Mouse (Mus musculus) stomach, embryonic 16.5 days (tissue): ENCODE measurements around the gene Rgs1. TPM values are rescaled to one million over a fixed set of nuclear protein-coding genes. Genes with fewer than 3 reads are reported as not detected.

Source experiments
- ATAC-seq: fragments of 200-750 bp; cut with Nextera tagmentation; 2 replicates; pipeline ENCODE4 v1.8.0; 2017; ENCODE audit warnings: moderate number of reproducible peaks, moderate TSS enrichment; ENCODE audit not compliant: insufficient read depth, low FRiP score
- H3K27ac ChIP-seq: fragments of 300-500 bp; sonication (generic); 2 replicates; pipeline ENCODE4 v1.5.1; 2014; ENCODE audit warnings: low read length
- H3K27me3 ChIP-seq: fragments of 300-500 bp; sonication (generic); 2 replicates; pipeline ENCODE4 v1.6.1; 2014; ENCODE audit warnings: low read length, control low read depth, mixed read lengths; ENCODE audit not compliant: control insufficient read depth, insufficient read depth
- H3K36me3 ChIP-seq: fragments of 300-500 bp; sonication (generic); 2 replicates; pipeline ENCODE4 v1.6.1; 2014; ENCODE audit warnings: low read length; ENCODE audit not compliant: control insufficient read depth, insufficient read depth
- H3K4me1 ChIP-seq: fragments of 300-500 bp; sonication (generic); 2 replicates; pipeline ENCODE4 v1.6.1; 2014; ENCODE audit warnings: low read length, control low read depth, mixed read lengths; ENCODE audit not compliant: control insufficient read depth, insufficient read depth
- H3K4me2 ChIP-seq: fragments of 300-500 bp; sonication (generic); 2 replicates; pipeline ENCODE4 v1.6.1; 2014; ENCODE audit warnings: low read depth, low read length, mixed read lengths
- H3K4me3 ChIP-seq: fragments of 300-500 bp; sonication (generic); replicated peaks from 2 replicates; pipeline ENCODE4 v1.5.1; 2014; ENCODE audit warnings: mild to moderate bottlenecking, low read length
- H3K9ac ChIP-seq: fragments of 300-500 bp; sonication (generic); 2 replicates; pipeline ENCODE4 v1.6.1; 2014; ENCODE audit warnings: low read length
- H3K9me3 ChIP-seq: fragments of 300-500 bp; sonication (generic); replicated peaks from 2 replicates; pipeline ENCODE4 v1.6.1; 2016; ENCODE audit warnings: low read length, control low read depth; ENCODE audit not compliant: control insufficient read depth
- WGBS: fragments of 180-500 bp; shearing (Covaris S2); extraction: QIAGEN DNeasy Blood & Tissue Kit; methylation state at CpG from one replicate; pipeline ENCODE4 v1.1.7; 2014; 5-methylcytosine and 5-hydroxymethylcytosine counted together
- polyA plus RNA-seq: library from polyadenylated mRNA; unstranded; fragments of >200 nt; fragmentation: Nextera tagmentation; extraction: Ambion mirVana; gene quantifications from 2 replicates; pipeline ENCODE4 v1.2.1, GENCODE M21; 2015

Gene Rgs1
- polyA plus RNA-seq, 1 experiment from 2014 or later: 0.13 TPM

DNA sequence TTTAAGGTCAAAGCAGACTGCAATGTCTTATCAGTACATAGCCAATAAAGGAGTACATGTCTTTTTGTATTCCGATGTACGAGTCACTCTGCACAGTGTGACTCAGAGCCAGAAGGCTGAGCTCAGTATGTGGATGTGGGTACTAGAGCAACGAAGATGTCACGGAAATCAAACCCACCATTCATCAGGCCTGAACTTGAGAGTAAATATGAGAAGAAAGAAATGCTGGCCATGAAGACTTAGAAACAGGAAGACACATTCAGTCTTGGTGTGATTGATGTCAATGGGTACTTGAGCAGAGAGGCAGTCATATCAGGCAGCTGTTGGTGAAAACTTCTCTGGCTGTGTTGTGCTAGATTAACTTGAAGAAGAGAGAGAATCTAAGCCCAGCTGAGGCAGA is 46.1 kb downstream of the Rgs1 start:
- no peaks in the 10 kb centered on the region for H3K9me3 ChIP-seq
- no peaks in the 10 kb centered on the region for H3K36me3 ChIP-seq
- H3K27me3 ChIP-seq: no peaks in the 10 kb centered on the region
- H3K4me1 ChIP-seq: no peaks in the 10 kb centered on the region
- H3K4me3 ChIP-seq: no peak overlapping the region
- H3K4me2 ChIP-seq: no peak overlapping the region
- WGBS: 74% methylated on average over 4 of the region's 4 CpGs
- no peak for ATAC-seq
- no peak overlapping the region for H3K9ac ChIP-seq
- no peak overlapping the region for H3K27ac ChIP-seq

DNA sequence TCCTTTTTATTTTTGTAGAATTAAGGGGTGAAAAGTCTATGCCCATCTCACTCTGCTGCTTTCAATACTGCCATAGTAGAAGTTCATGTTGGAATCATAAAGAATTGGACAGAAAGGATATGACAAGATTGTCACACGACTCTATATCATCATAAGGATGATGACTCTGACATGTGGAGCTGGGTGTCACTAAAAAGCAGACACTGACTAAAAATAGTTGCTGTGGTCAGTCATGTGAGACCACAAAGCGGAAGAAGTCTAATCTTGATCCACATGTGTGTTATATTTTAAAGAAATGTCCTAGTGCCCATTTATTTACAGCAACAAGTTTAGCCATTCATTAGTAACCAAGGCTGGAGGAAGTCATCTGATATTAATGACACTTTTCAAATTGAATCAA is 48.5 kb downstream of the Rgs1 start:
- no peak overlapping the region for H3K4me3 ChIP-seq
- H3K4me1 ChIP-seq: no peaks in the 10 kb centered on the region
- no peaks in the 10 kb centered on the region for H3K27me3 ChIP-seq
- 75% methylated on average over 2 of the region's 2 CpGs for WGBS
- H3K9me3 ChIP-seq: no peaks in the 10 kb centered on the region
- no peak overlapping the region for H3K27ac ChIP-seq
- H3K36me3 ChIP-seq: no peaks in the 10 kb centered on the region
- H3K4me2 ChIP-seq: no peak overlapping the region
- H3K9ac ChIP-seq: no peak overlapping the region
- no peak for ATAC-seq

DNA sequence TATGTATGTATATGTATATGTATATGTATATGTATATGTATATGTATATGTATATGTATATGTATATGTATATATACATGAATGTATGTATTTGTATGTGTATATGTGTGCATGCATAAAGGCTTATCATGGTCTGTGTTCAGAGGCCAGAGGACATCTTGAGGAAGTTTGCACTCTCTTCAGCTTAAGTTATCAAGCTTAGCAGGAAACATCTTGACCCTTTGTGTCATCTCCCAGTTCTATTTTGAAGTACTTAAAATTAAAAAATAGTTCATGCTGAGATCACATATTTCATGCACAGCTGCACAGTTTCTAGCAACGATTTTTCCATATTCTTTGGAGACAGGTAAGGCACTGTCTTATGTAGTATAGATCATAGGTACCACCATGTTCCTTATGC is 49.5 kb downstream of the Rgs1 start:
- Histone ChIP-seq H3K9ac (no peak overlapping the region), H3K4me2 (no peak overlapping the region), H3K27me3 (no peaks in the 10 kb centered on the region), H3K4me3 (no peak overlapping the region), H3K9me3 (no peaks in the 10 kb centered on the region), H3K27ac (no peak overlapping the region), H3K36me3 (no peaks in the 10 kb centered on the region), H3K4me1 (no peaks in the 10 kb centered on the region)
- 61% methylated on average over 1 of the region's 1 CpGs for WGBS
- ATAC-seq: no peak

DNA sequence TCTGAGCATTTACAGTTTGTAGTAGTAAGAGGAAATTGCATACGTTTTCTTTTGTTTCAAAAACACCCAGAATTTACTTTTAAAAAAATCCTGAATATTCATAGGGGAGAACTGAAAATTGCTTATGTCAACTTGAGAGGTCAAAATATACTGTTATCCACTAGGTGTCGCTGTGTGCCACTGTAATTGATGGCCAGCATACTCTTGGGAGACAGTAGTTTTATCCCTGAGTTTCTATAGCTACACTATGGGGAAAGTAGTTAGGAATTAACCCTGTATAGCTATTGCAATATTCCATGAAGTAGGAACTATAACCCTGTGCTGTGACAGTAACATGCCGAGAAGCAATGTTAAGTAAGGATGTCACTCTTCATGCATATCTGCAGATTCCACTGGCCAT is 51.4 kb downstream of the Rgs1 start:
- H3K4me2 ChIP-seq: no peak overlapping the region
- ATAC-seq: no peak
- H3K9me3 ChIP-seq: no peaks in the 10 kb centered on the region
- no peaks in the 10 kb centered on the region for H3K4me1 ChIP-seq
- H3K27ac ChIP-seq: no peak overlapping the region
- no peak overlapping the region for H3K9ac ChIP-seq
- no peaks in the 10 kb centered on the region for H3K36me3 ChIP-seq
- no peaks in the 10 kb centered on the region for H3K27me3 ChIP-seq
- 33% methylated on average over 3 of the region's 3 CpGs for WGBS
- no peak overlapping the region for H3K4me3 ChIP-seq

Other genes starting within 250 kb of the Rgs1 start
- gene Rgs2, start 245.1 kb downstream of the Rgs1 start, polyA plus RNA-seq: 80.3 and 85.8 TPM in 2 replicates
- gene Rgs13, start 71.9 kb downstream of the Rgs1 start, polyA plus RNA-seq: 0.12 TPM in 1 of 2 replicates, not detected in the other